Mouse (Mus musculus) lung, postnatal 10 days (tissue): ENCODE measurements at regions not wholly inside any gene's neighbourhood (a gene's known extent, or its start where the extent isn't known, plus 50 kb on each side); places are given as distances from the start of the nearest gene placed in this dataset.

Source experiments
- DNase-seq: peaks from one replicate; pipeline ENCODE4 v3.0.0; 2021

GRCm38 (mm10) chr7:37241781-37242180 is 531.7 kb downstream of the Zfp536 start:
- no peak for DNase-seq

GRCm38 (mm10) chr7:37242476-37242875 is 531.0 kb downstream of the Zfp536 start:
- no peak for DNase-seq

- no peak for DNase-seq
Measured at GRCm38 (mm10) chr7:37246156-37246555, 527.3 kb downstream of the Zfp536 start.

GRCm38 (mm10) chr7:37254431-37254830 is 519.0 kb downstream of the Zfp536 start:
- DNase-seq: no peak

GRCm38 (mm10) chr7:37255840-37256239 is 517.6 kb downstream of the Zfp536 start:
- no peak for DNase-seq

- no peak for DNase-seq
Measured at GRCm38 (mm10) chr7:37259293-37259692, 514.1 kb downstream of the Zfp536 start.

- no peak for DNase-seq
Measured at GRCm38 (mm10) chr7:37262846-37263245, 510.6 kb downstream of the Zfp536 start.

GRCm38 (mm10) chr7:37267404-37267803 is 506.0 kb downstream of the Zfp536 start:
- DNase-seq: no peak

GRCm38 (mm10) chr7:37270841-37271240 is 502.6 kb downstream of the Zfp536 start:
- no peak for DNase-seq

GRCm38 (mm10) chr7:37290018-37290417 is 483.4 kb downstream of the Zfp536 start:
- DNase-seq: peak; percentile 53

GRCm38 (mm10) chr7:37290493-37291045 is 482.9 kb downstream of the Zfp536 start:
- DNase-seq: no peak

- peak; percentile 40 for DNase-seq
Measured at GRCm38 (mm10) chr7:37291726-37292125, 481.7 kb downstream of the Zfp536 start.

- DNase-seq: no peak
Measured at GRCm38 (mm10) chr7:37292554-37292953, 480.9 kb downstream of the Zfp536 start.

GRCm38 (mm10) chr7:37298888-37299287 is 474.6 kb downstream of the Zfp536 start:
- DNase-seq: no peak

GRCm38 (mm10) chr7:37305463-37305862 is 468.0 kb downstream of the Zfp536 start:
- no peak for DNase-seq

- no peak for DNase-seq
Measured at GRCm38 (mm10) chr7:37307191-37307590, 466.2 kb downstream of the Zfp536 start.

- DNase-seq: no peak
Measured at GRCm38 (mm10) chr7:37324653-37325052, 448.8 kb downstream of the Zfp536 start.

- no peak for DNase-seq
Measured at GRCm38 (mm10) chr7:37333451-37333850, 440.0 kb downstream of the Zfp536 start.

GRCm38 (mm10) chr7:37335212-37335611 is 438.2 kb downstream of the Zfp536 start:
- DNase-seq: no peak

GRCm38 (mm10) chr7:37336171-37336850 is 437.1 kb downstream of the Zfp536 start:
- no peak for DNase-seq

- no peak for DNase-seq
Measured at GRCm38 (mm10) chr7:37336851-37337531, 436.4 kb downstream of the Zfp536 start.

GRCm38 (mm10) chr7:37337616-37338015 is 435.8 kb downstream of the Zfp536 start:
- DNase-seq: no peak

- no peak for DNase-seq
Measured at GRCm38 (mm10) chr7:37338067-37338501, 435.4 kb downstream of the Zfp536 start.

- no peak for DNase-seq
Measured at GRCm38 (mm10) chr7:37342613-37343012, 430.8 kb downstream of the Zfp536 start.
